In the genomic region with DNA sequence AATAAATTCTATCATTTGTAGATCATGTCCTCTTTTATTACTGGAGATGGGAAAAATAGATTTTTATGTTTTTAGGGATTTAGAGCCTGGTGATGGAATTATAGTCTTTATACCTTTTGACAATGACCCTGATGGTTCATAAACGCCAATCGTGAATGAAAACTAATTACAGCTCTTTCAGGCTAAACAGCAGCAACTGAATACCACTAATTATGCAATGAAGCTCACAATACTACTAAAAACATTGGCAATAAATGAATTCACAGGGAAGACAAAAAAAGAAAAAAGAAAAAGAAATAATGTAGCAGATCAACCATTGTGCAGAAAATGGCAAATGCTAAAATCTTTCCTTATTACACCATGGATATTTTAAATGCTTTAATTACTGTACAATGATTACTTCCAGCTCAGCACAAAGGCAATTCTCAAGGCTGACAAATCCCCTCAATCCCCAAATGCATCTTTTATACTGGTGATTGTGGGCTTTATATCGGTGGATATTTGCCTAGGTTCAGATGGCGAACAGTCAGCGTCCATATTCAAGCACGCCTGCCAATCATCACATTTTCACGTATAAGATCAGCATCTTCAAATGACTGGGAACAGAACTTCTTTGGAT, we compare ENCODE assay signal across 23 mouse cellular contexts.
"Had no signal": no experiment of that assay in that cellular context is flagged by ENCODE, and none has a peak within 500 bp of the region (broad histone marks: within the 10 kb centered on the region; RNA-seq: fewer than 3 reads in every experiment).

No protein-coding gene starts in this region.

- H3K4me3 ChIP-seq: intestine, embryonic 15.5 days; kidney, embryonic 15.5 days; limb, embryonic 12.5 days; limb, embryonic 15.5 days; liver, embryonic 12.5 days; liver, embryonic 15.5 days; lung, embryonic 15.5 days; megakaryocyte, embryonic 14.5 days; midbrain, embryonic 10.5 days; neural tube, embryonic 12.5 days; stomach, embryonic 15.5 days had no signal

- H3K36me3 ChIP-seq: intestine, embryonic 15.5 days; kidney, embryonic 15.5 days; limb, embryonic 12.5 days; limb, embryonic 15.5 days; liver, embryonic 12.5 days; liver, embryonic 15.5 days; lung, embryonic 15.5 days; midbrain, embryonic 10.5 days; neural tube, embryonic 12.5 days; stomach, embryonic 15.5 days had no signal

- H3K4me1 ChIP-seq: intestine, embryonic 15.5 days; kidney, embryonic 15.5 days; limb, embryonic 12.5 days; limb, embryonic 15.5 days; liver, embryonic 12.5 days; liver, embryonic 15.5 days; lung, embryonic 15.5 days; megakaryocyte, embryonic 14.5 days; neural tube, embryonic 12.5 days; stomach, embryonic 15.5 days had no signal

- H3K9ac ChIP-seq: intestine, embryonic 15.5 days; kidney, embryonic 15.5 days; limb, embryonic 12.5 days; limb, embryonic 15.5 days; liver, embryonic 12.5 days; liver, embryonic 15.5 days; lung, embryonic 15.5 days; neural tube, embryonic 12.5 days; stomach, embryonic 15.5 days had no signal

- H3K4me2 ChIP-seq: intestine, embryonic 15.5 days; kidney, embryonic 15.5 days; limb, embryonic 12.5 days; limb, embryonic 15.5 days; liver, embryonic 12.5 days; liver, embryonic 15.5 days; lung, embryonic 15.5 days; neural tube, embryonic 12.5 days; stomach, embryonic 15.5 days had no signal

- H3K9me3 ChIP-seq: intestine, embryonic 15.5 days; kidney, embryonic 15.5 days; limb, embryonic 12.5 days; limb, embryonic 15.5 days; liver, embryonic 12.5 days; liver, embryonic 15.5 days; lung, embryonic 15.5 days; megakaryocyte, embryonic 14.5 days; midbrain, embryonic 10.5 days; neural tube, embryonic 12.5 days; stomach, embryonic 15.5 days had no signal

- H3K27me3 ChIP-seq: intestine, embryonic 15.5 days; kidney, embryonic 15.5 days; limb, embryonic 12.5 days; limb, embryonic 15.5 days; liver, embryonic 12.5 days; liver, embryonic 15.5 days; lung, embryonic 15.5 days; megakaryocyte, embryonic 14.5 days; neural tube, embryonic 12.5 days; stomach, embryonic 15.5 days had no signal

- H3K27ac ChIP-seq: intestine, embryonic 15.5 days; kidney, embryonic 15.5 days; limb, embryonic 12.5 days; limb, embryonic 15.5 days; liver, embryonic 12.5 days; liver, embryonic 15.5 days; lung, embryonic 15.5 days; midbrain, embryonic 10.5 days; neural tube, embryonic 12.5 days; stomach, embryonic 15.5 days had no signal

- ATAC-seq: intestine, embryonic 15.5 days; liver, embryonic 12.5 days had no signal

- DNase-seq: kidney, adult 11 months; kidney, adult 8-10 months; kidney, postnatal 14 days; kidney, postnatal 4 days; layer of hippocampus, postnatal 36 days; left cerebral cortex, postnatal 4 days; lung, adult 18-20 months; lung, postnatal 10 days; lung, postnatal 36 days; right cerebral cortex, postnatal 25 days; spleen, adult 18-20 months; thymus, postnatal 25 days had no signal
